Mouse (Mus musculus): ENCODE data around the gene E130208F15Rik. TPM values are rescaled to one million over a fixed set of nuclear protein-coding genes. Genes with fewer than 3 reads are reported as not detected.
A peak's percentile ranks its signal among the peaks of the same experiment; 100 is the strongest.

E130208F15Rik gene
- total and polyA plus RNA-seq, 2 experiments, result 0.06 to 0.18 TPM

- Histone ChIP-seq H3K9ac (ENCODE audit: low read depth, low read length) (no peak overlapping the region), H3K27ac (replicated peaks; ENCODE audit: insufficient read depth, low read depth, low read length) (no peak overlapping the region), H3K36me3 (ENCODE audit: control insufficient read depth, insufficient read depth, low read length) (no peaks in the 10 kb centered on the region), H3K4me1 (ENCODE audit: control insufficient read depth, insufficient read depth, low read length) (no peaks in the 10 kb centered on the region), H3K79me2 (ENCODE audit: control insufficient read depth, insufficient read depth, low read length) (no peaks in the 10 kb centered on the region), H3K27me3 (ENCODE audit: control insufficient read depth, insufficient read depth, low read length) (no peaks in the 10 kb centered on the region), H3K4me3 (ENCODE audit: insufficient read depth, low read depth, low read length) (no peak overlapping the region)
- 22% methylated on average over 21 of the region's 21 CpGs for WGBS
- peak; percentile 23 for DNase-seq (ENCODE audit: extremely low read depth, low read depth, low spot score)
- no peak for TF ChIP-seq POLR2A (IDR thresholded peaks at IDR 0.05; ENCODE audit: extremely low read depth, insufficient read depth, low read length)
- TF ChIP-seq CTCF (IDR thresholded peaks at IDR 0.05; ENCODE audit: low read depth, low read length), result 0 out of 2 replicates have a peak, but pooled peaks have one; percentile 10
Observed at GRCm38 (mm10) chr7:30346635-30347379, 25.3 kb downstream of the E130208F15Rik start.

- Histone ChIP-seq H3K27me3 (ENCODE audit: control insufficient read depth, insufficient read depth, low read length) (no peaks in the 10 kb centered on the region), H3K4me3 (ENCODE audit: insufficient read depth, low read depth, low read length) (no peak overlapping the region), H3K36me3 (ENCODE audit: control insufficient read depth, insufficient read depth, low read length) (no peaks in the 10 kb centered on the region), H3K27ac (replicated peaks; ENCODE audit: insufficient read depth, low read depth, low read length) (no peak overlapping the region), H3K9ac (ENCODE audit: low read depth, low read length) (no peak overlapping the region), H3K79me2 (ENCODE audit: control insufficient read depth, insufficient read depth, low read length) (no peaks in the 10 kb centered on the region), H3K4me1 (ENCODE audit: control insufficient read depth, insufficient read depth, low read length) (no peaks in the 10 kb centered on the region)
- no peak for TF ChIP-seq POLR2A (IDR thresholded peaks at IDR 0.05; ENCODE audit: extremely low read depth, insufficient read depth, low read length)
- TF ChIP-seq CTCF (IDR thresholded peaks at IDR 0.05; ENCODE audit: low read depth, low read length), result peak; percentile 88
- WGBS, result 3% methylated on average over 30 of the region's 30 CpGs
- DNase-seq (ENCODE audit: extremely low read depth, low read depth, low spot score), result peak; percentile 24
Observed at GRCm38 (mm10) chr7:30347828-30348227, 26.3 kb downstream of the E130208F15Rik start.

DNA sequence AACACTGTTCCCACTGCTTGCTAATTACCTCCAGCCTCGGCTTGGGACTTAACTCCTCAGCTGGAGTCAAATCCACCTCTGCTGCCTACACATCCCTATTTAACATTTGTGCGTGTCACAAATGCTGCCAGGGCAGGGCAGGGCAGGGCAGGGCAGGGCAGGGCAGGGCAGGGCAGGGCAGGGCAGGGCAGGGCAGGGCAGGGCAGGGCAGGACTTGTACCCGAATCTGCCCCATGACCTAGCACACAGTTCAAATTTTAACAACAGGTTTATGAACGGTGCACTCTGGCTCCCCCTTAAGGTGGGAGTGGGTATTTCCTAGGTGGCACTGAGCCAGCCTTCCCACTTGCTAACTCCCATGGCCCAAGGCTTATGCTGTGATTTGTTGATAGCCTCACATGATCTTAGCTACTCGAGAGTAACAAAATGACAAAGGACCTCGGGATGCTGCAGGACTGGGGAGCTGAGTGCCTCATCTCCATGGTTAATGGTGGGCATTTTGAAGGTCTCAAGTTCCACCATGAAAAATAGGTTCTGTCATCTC, 31.8 kb downstream of the E130208F15Rik start:
- 7% methylated on average over 6 of the region's 6 CpGs for WGBS
- no peak overlapping the region for H3K27ac ChIP-seq (replicated peaks; ENCODE audit: insufficient read depth, low read depth, low read length)
- H3K4me3 ChIP-seq (ENCODE audit: insufficient read depth, low read depth, low read length), result no peak overlapping the region
- no peaks in the 10 kb centered on the region for H3K36me3 ChIP-seq (ENCODE audit: control insufficient read depth, insufficient read depth, low read length)
- peak; percentile 84 for DNase-seq (ENCODE audit: extremely low read depth, low read depth, low spot score)
- no peak overlapping the region for H3K9ac ChIP-seq (ENCODE audit: low read depth, low read length)
- H3K4me1 ChIP-seq (ENCODE audit: control insufficient read depth, insufficient read depth, low read length), result peaks cover 18% of the 10 kb centered on the region
- no peaks in the 10 kb centered on the region for H3K27me3 ChIP-seq (ENCODE audit: control insufficient read depth, insufficient read depth, low read length)
- TF ChIP-seq POLR2A (IDR thresholded peaks at IDR 0.05; ENCODE audit: extremely low read depth, insufficient read depth, low read length) (no peak), CTCF (IDR thresholded peaks at IDR 0.05; ENCODE audit: low read depth, low read length) (peak; percentile 76)
- H3K79me2 ChIP-seq (ENCODE audit: control insufficient read depth, insufficient read depth, low read length), result peaks cover 5% of the 10 kb centered on the region; the same call in 1 of the 2 replicates

- TF ChIP-seq POLR2A (IDR thresholded peaks at IDR 0.05; ENCODE audit: extremely low read depth, insufficient read depth, low read length) (no peak), CTCF (IDR thresholded peaks at IDR 0.05; ENCODE audit: low read depth, low read length) (no peak)
- H3K79me2 ChIP-seq (ENCODE audit: control insufficient read depth, insufficient read depth, low read length), result peaks cover 5% of the 10 kb centered on the region; the same call in 1 of the 2 replicates
- peaks cover 18% of the 10 kb centered on the region for H3K4me1 ChIP-seq (ENCODE audit: control insufficient read depth, insufficient read depth, low read length)
- WGBS, result 20% methylated on average over 4 of the region's 4 CpGs
- no peaks in the 10 kb centered on the region for H3K36me3 ChIP-seq (ENCODE audit: control insufficient read depth, insufficient read depth, low read length)
- peak overlapping the region; percentile 62; the same call in 1 of the 2 replicates for H3K27ac ChIP-seq (replicated peaks; ENCODE audit: insufficient read depth, low read depth, low read length)
- no peaks in the 10 kb centered on the region for H3K27me3 ChIP-seq (ENCODE audit: control insufficient read depth, insufficient read depth, low read length)
- H3K4me3 ChIP-seq (ENCODE audit: insufficient read depth, low read depth, low read length), result no peak overlapping the region
- no peak overlapping the region for H3K9ac ChIP-seq (ENCODE audit: low read depth, low read length)
- peak; percentile 89 for DNase-seq (ENCODE audit: extremely low read depth, low read depth, low spot score)
Observed at GRCm38 (mm10) chr7:30354059-30354458, 32.5 kb downstream of the E130208F15Rik start.

GRCm38 (mm10) chr7:30358378-30359186, 37.0 kb downstream of the E130208F15Rik start:
- peak overlapping the region; percentile 98 for H3K27ac ChIP-seq (replicated peaks; ENCODE audit: insufficient read depth, low read depth, low read length)
- H3K4me1 ChIP-seq (ENCODE audit: control insufficient read depth, insufficient read depth, low read length), result peaks cover 35% of the 10 kb centered on the region
- no peaks in the 10 kb centered on the region for H3K36me3 ChIP-seq (ENCODE audit: control insufficient read depth, insufficient read depth, low read length)
- peak overlapping the region; percentile 43 for H3K9ac ChIP-seq (ENCODE audit: low read depth, low read length)
- 26% methylated on average over 7 of the region's 7 CpGs for WGBS
- H3K79me2 ChIP-seq (ENCODE audit: control insufficient read depth, insufficient read depth, low read length), result peaks cover 5% of the 10 kb centered on the region; the same call in 1 of the 2 replicates
- DNase-seq (ENCODE audit: extremely low read depth, low read depth, low spot score), result peak; percentile 97
- H3K4me3 ChIP-seq (ENCODE audit: insufficient read depth, low read depth, low read length), result 0 out of 2 replicates have a peak overlapping the region, but pooled peaks have one; percentile 51
- H3K27me3 ChIP-seq (ENCODE audit: control insufficient read depth, insufficient read depth, low read length), result no peaks in the 10 kb centered on the region
- TF ChIP-seq POLR2A (IDR thresholded peaks at IDR 0.05; ENCODE audit: extremely low read depth, insufficient read depth, low read length) (no peak), CTCF (IDR thresholded peaks at IDR 0.05; ENCODE audit: low read depth, low read length) (no peak)

Data from liver, adult 2 months (tissue).